In the genomic region with DNA sequence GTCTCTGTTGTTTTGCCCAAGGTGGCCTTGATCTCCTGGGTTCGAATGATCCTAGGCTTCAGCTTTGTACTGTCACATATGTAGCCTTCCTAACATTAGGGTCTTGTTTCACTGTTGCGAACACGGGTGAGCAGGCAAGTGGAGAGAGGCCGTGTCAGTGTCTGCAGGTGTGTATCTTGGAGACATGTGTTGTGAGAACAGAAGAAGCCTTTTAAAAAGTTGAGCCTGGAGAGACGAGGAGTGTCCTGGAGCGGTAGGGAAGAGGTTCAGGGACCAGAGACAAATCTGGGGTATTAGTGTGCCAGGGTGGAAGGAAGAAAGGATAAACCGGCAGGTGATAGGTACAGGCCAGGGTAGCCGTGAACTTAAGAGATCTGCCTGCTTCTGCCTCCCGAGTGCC, we compare ENCODE assay signal across 8 mouse cellular contexts. TPM values are rescaled to one million over a fixed set of nuclear protein-coding genes. Genes with fewer than 3 reads are reported as not detected.
DNase-seq lines count a peak whose midpoint lies in the region; ATAC-seq and TF ChIP-seq lines count a peak whose summit lies in the region.

No protein-coding gene starts in this region.

- no peaks in the 10 kb centered on the region for H3K9me3 ChIP-seq in kidney, embryonic 14.5 days (ENCODE audit: control insufficient read depth, low read length)
- no peaks in the 10 kb centered on the region for H3K9me3 ChIP-seq in ES-Bruce4 (replicated peaks; ENCODE audit: control insufficient read depth, insufficient read depth, low read length, poor library complexity, severe bottlenecking)
- no peaks in the 10 kb centered on the region for H3K9me3 ChIP-seq in limb, embryonic 10.5 days (replicated peaks)

- no peak overlapping the region for H3K27ac ChIP-seq in kidney, embryonic 14.5 days (ENCODE audit: low read depth, low read length)
- H3K27ac ChIP-seq in ES-Bruce4 (ENCODE audit: insufficient read depth, low read length) = no peak overlapping the region
- H3K27ac ChIP-seq in embryonic fibroblast, embryonic 13.5 days (ENCODE audit: insufficient read depth, low read length) = no peak overlapping the region
- H3K27ac ChIP-seq in limb, embryonic 10.5 days = 0 out of 2 replicates have a peak overlapping the region, but pooled peaks have one; percentile 69
- H3K27ac ChIP-seq in small intestine, adult 2 months (ENCODE audit: insufficient read depth, low read depth, low read length) = no peak overlapping the region

- DNase-seq in kidney, adult 18-20 months = no peak
- no peak for DNase-seq in limb, embryonic 10.5 days (ENCODE audit: low spot score)
- DNase-seq in adrenal gland, adult 2 months = no peak
- no peak for DNase-seq in spleen, adult 12 weeks (ENCODE audit: low spot score)

- peaks cover 25% of the 10 kb centered on the region for H3K36me3 ChIP-seq in kidney, embryonic 14.5 days (ENCODE audit: control insufficient read depth, insufficient read depth, low read length)
- peaks cover 8% of the 10 kb centered on the region for H3K36me3 ChIP-seq in ES-Bruce4 (ENCODE audit: control insufficient read depth, insufficient read depth, low read length, poor library complexity, severe bottlenecking)
- peaks cover 39% of the 10 kb centered on the region for H3K36me3 ChIP-seq in limb, embryonic 10.5 days
- H3K36me3 ChIP-seq in small intestine, adult 2 months (ENCODE audit: control insufficient read depth, insufficient read depth, low read length) = peaks cover 12% of the 10 kb centered on the region

- 74% methylated on average over 9 of the region's 9 CpGs for WGBS in kidney, embryonic 14.5 days
- 85% methylated on average over 9 of the region's 9 CpGs for WGBS in limb, embryonic 10.5 days
- WGBS in small intestine, adult 2 months = 62% methylated on average over 9 of the region's 9 CpGs

- TF ChIP-seq CTCF in ES-Bruce4 (IDR thresholded peaks at IDR 0.05; ENCODE audit: low read depth, low read length) = no peak
- no peak for TF ChIP-seq CTCF in embryonic fibroblast, embryonic 13.5 days (IDR thresholded peaks at IDR 0.05; ENCODE audit: borderline replicate concordance, insufficient read depth, low read length)
- TF ChIP-seq CTCF in small intestine, adult 2 months (IDR thresholded peaks at IDR 0.05; ENCODE audit: extremely low read depth, insufficient read length, insufficient replicate concordance, low read depth, low read length) = no peak

- TF ChIP-seq POLR2A in ES-Bruce4 (IDR thresholded peaks at IDR 0.05; ENCODE audit: insufficient read depth, low read length) = no peak
- TF ChIP-seq POLR2A in embryonic fibroblast, embryonic 13.5 days (IDR thresholded peaks at IDR 0.05; ENCODE audit: low read depth, low read length) = no peak
- no peak for TF ChIP-seq POLR2A in small intestine, adult 2 months (IDR thresholded peaks at IDR 0.05; ENCODE audit: low read depth, low read length)

- no peaks in the 10 kb centered on the region for H3K27me3 ChIP-seq in kidney, embryonic 14.5 days (ENCODE audit: control insufficient read depth, insufficient read depth, low read length)
- no peaks in the 10 kb centered on the region for H3K27me3 ChIP-seq in ES-Bruce4 (ENCODE audit: control insufficient read depth, insufficient read depth, low read length, poor library complexity, severe bottlenecking)
- H3K27me3 ChIP-seq in limb, embryonic 10.5 days (ENCODE audit: low read depth, poor library complexity, severe bottlenecking) = no peaks in the 10 kb centered on the region
- H3K27me3 ChIP-seq in small intestine, adult 2 months (ENCODE audit: control insufficient read depth, insufficient read depth, low read length) = no peaks in the 10 kb centered on the region

- no peak for ATAC-seq in kidney, embryonic 14.5 days (ENCODE audit: low FRiP score, low TSS enrichment)

- no peak for TF ChIP-seq EP300 in ES-Bruce4 (IDR thresholded peaks at IDR 0.05; ENCODE audit: insufficient read depth, low read depth, low read length)

- H3K4me1 ChIP-seq in kidney, embryonic 14.5 days (ENCODE audit: control insufficient read depth, insufficient read depth, low read length) = peaks cover 19% of the 10 kb centered on the region
- H3K4me1 ChIP-seq in ES-Bruce4 (ENCODE audit: control insufficient read depth, insufficient read depth, low read length) = peaks cover 2% of the 10 kb centered on the region
- 0 out of 2 replicates have a peak, but pooled peaks cover 3% of the 10 kb centered on the region for H3K4me1 ChIP-seq in embryonic fibroblast, embryonic 13.5 days (ENCODE audit: control insufficient read depth, insufficient read depth, low read length)
- peaks cover 44% of the 10 kb centered on the region for H3K4me1 ChIP-seq in limb, embryonic 10.5 days
- H3K4me1 ChIP-seq in small intestine, adult 2 months (ENCODE audit: control insufficient read depth, insufficient read depth, insufficient read length, low read length) = peaks cover 24% of the 10 kb centered on the region

- peak overlapping the region; percentile 70 for H3K4me3 ChIP-seq in kidney, embryonic 14.5 days (ENCODE audit: low read length)
- H3K4me3 ChIP-seq in ES-Bruce4 (ENCODE audit: low read depth, low read length) = peak overlapping the region; percentile 96
- peak overlapping the region; percentile 99 for H3K4me3 ChIP-seq in embryonic fibroblast, embryonic 13.5 days (ENCODE audit: insufficient read depth, low read length)
- peak overlapping the region; percentile 71 for H3K4me3 ChIP-seq in limb, embryonic 10.5 days
- H3K4me3 ChIP-seq in small intestine, adult 2 months (ENCODE audit: low read depth, low read length) = peak overlapping the region; percentile 72; the same call in 1 of the 2 replicates

- H3K4me2 ChIP-seq in kidney, embryonic 14.5 days (replicated peaks; ENCODE audit: low read depth, low read length) = peak overlapping the region; percentile 79

- peak overlapping the region; percentile 74; the same call in 1 of the 2 replicates for H3K9ac ChIP-seq in kidney, embryonic 14.5 days (ENCODE audit: low read depth, low read length)
- H3K9ac ChIP-seq in ES-Bruce4 (ENCODE audit: low read depth, poor library complexity, severe bottlenecking) = peak overlapping the region; percentile 86

RNA-seq across cellular contexts. Expression of a gene that starts 1.4 kb away (rescaled TPM):
- 1.9 and 2.7 TPM in 2 replicates for polyA plus RNA-seq in kidney, embryonic 14.5 days (2014; fragmentation: Nextera tagmentation; extraction: Ambion mirVana)
- polyA plus RNA-seq in ES-Bruce4 (2011; ENCODE audit: insufficient read depth, insufficient read length, low read depth, missing spikeins) = 5.1 and 8.0 TPM in 2 replicates
- 99.0 and 131 TPM in 2 replicates for polyA plus RNA-seq in embryonic fibroblast, embryonic 13.5 days (2011; ENCODE audit: insufficient read length, low read depth, missing spikeins)
- 1.9 and 2.3 TPM in 2 replicates for polyA plus RNA-seq in limb, embryonic 10.5 days (2016; fragmentation: Nextera tagmentation; extraction: Ambion mirVana)
- polyA plus RNA-seq in small intestine, adult 2 months (2012; rRNA removed) = 13.5 and 19.5 TPM in 2 replicates
- 10 to 100 TPM; 39.4 to 60.7 TPM for total RNA-seq in adrenal gland, adult 2 months (2021)
- polyA plus RNA-seq in adrenal gland, adult 2 months (2012; rRNA removed) = 65.6 and 87.4 TPM in 2 replicates

RNA-seq across cellular contexts. Expression of a gene that starts 2.3 kb away (rescaled TPM):
- polyA plus RNA-seq in kidney, embryonic 14.5 days (2014; fragmentation: Nextera tagmentation; extraction: Ambion mirVana) = 43.8 and 49.3 TPM in 2 replicates
- polyA plus RNA-seq in ES-Bruce4 (2011; ENCODE audit: insufficient read depth, insufficient read length, low read depth, missing spikeins) = 82.1 and 89.4 TPM in 2 replicates
- polyA plus RNA-seq in embryonic fibroblast, embryonic 13.5 days (2011; ENCODE audit: insufficient read length, low read depth, missing spikeins) = 28.0 and 34.8 TPM in 2 replicates
- polyA plus RNA-seq in limb, embryonic 10.5 days (2016; fragmentation: Nextera tagmentation; extraction: Ambion mirVana) = 81.6 and 110 TPM in 2 replicates
- polyA plus RNA-seq in small intestine, adult 2 months (2012; rRNA removed) = 11.1 and 18.3 TPM in 2 replicates
- total RNA-seq in adrenal gland, adult 2 months (2021) = 10 to 100 TPM; 41.2 to 47.0 TPM
- polyA plus RNA-seq in adrenal gland, adult 2 months (2012; rRNA removed) = 36.8 and 42.2 TPM in 2 replicates

RNA-seq across cellular contexts. Expression of a gene that starts 12.4 kb away (rescaled TPM):
- polyA plus RNA-seq in kidney, embryonic 14.5 days (2014; fragmentation: Nextera tagmentation; extraction: Ambion mirVana) = 0.37 and 0.66 TPM in 2 replicates
- 0.30 and 0.44 TPM in 2 replicates for polyA plus RNA-seq in ES-Bruce4 (2011; ENCODE audit: insufficient read depth, insufficient read length, low read depth, missing spikeins)
- polyA plus RNA-seq in embryonic fibroblast, embryonic 13.5 days (2011; ENCODE audit: insufficient read length, low read depth, missing spikeins) = not detected in 2 replicates
- polyA plus RNA-seq in limb, embryonic 10.5 days (2016; fragmentation: Nextera tagmentation; extraction: Ambion mirVana) = 0.16 and 0.59 TPM in 2 replicates
- 0.09 and 0.39 TPM in 2 replicates for polyA plus RNA-seq in small intestine, adult 2 months (2012; rRNA removed)
- total RNA-seq in adrenal gland, adult 2 months (2021) = under 1 TPM; 0.17 TPM
- polyA plus RNA-seq in adrenal gland, adult 2 months (2012; rRNA removed) = 0.95 and 0.99 TPM in 2 replicates

RNA-seq across cellular contexts. Expression of a gene that starts 21.7 kb away (rescaled TPM):
- not detected in 2 replicates for polyA plus RNA-seq in kidney, embryonic 14.5 days (2014; fragmentation: Nextera tagmentation; extraction: Ambion mirVana)
- polyA plus RNA-seq in ES-Bruce4 (2011; ENCODE audit: insufficient read depth, insufficient read length, low read depth, missing spikeins) = not detected in 2 replicates
- polyA plus RNA-seq in embryonic fibroblast, embryonic 13.5 days (2011; ENCODE audit: insufficient read length, low read depth, missing spikeins) = not detected in 2 replicates
- polyA plus RNA-seq in limb, embryonic 10.5 days (2016; fragmentation: Nextera tagmentation; extraction: Ambion mirVana) = not detected in 2 replicates
- not detected in 2 replicates for polyA plus RNA-seq in small intestine, adult 2 months (2012; rRNA removed)
- total RNA-seq in adrenal gland, adult 2 months (2021) = not detected
- polyA plus RNA-seq in adrenal gland, adult 2 months (2012; rRNA removed) = not detected in 2 replicates

RNA-seq across cellular contexts. Expression of a gene that starts 25.0 kb away (rescaled TPM):
- 129 and 147 TPM in 2 replicates for polyA plus RNA-seq in kidney, embryonic 14.5 days (2014; fragmentation: Nextera tagmentation; extraction: Ambion mirVana)
- polyA plus RNA-seq in ES-Bruce4 (2011; ENCODE audit: insufficient read depth, insufficient read length, low read depth, missing spikeins) = 99.2 and 115 TPM in 2 replicates
- polyA plus RNA-seq in embryonic fibroblast, embryonic 13.5 days (2011; ENCODE audit: insufficient read length, low read depth, missing spikeins) = 115 and 119 TPM in 2 replicates
- 275 and 316 TPM in 2 replicates for polyA plus RNA-seq in limb, embryonic 10.5 days (2016; fragmentation: Nextera tagmentation; extraction: Ambion mirVana)
- polyA plus RNA-seq in small intestine, adult 2 months (2012; rRNA removed) = 20.4 and 21.1 TPM in 2 replicates
- total RNA-seq in adrenal gland, adult 2 months (2021) = 10 to 100 TPM; 17.5 to 28.6 TPM
- polyA plus RNA-seq in adrenal gland, adult 2 months (2012; rRNA removed) = 56.4 and 90.6 TPM in 2 replicates
